Mouse (Mus musculus): ENCODE data around the gene Ckap2.

DNA sequence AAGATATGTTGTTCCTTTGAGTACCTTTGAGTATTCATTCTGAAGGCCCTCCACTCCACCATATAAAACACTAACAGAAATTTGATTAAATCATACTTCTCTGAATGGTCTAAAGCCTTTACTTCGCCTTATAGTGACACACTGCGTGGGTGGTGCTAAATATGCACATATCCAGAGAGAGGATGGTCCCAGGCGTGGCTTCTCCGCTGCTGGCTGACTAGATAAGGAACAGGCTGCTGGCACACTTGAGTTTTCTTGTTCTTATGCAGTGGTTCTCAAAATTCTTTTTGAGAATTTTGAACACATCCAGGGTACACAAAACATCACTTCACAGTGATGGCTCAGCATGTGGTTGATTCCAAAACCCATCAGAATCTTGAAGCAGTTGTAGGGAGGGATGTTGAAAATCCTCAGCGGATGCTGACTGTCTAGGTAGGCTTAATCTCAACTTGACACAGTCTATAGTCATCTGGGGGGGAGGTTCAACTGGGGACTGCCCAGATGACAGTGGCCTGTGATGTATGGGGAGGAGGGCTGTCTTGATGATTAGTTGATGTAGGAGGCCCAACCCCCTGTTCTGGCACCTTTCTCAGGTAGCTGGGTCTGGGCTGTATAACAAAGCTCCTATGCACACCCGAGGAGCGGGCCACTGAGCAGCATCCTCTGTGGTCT, 51.4 kb downstream of the Ckap2 start:
- TF ChIP-seq USF1 (IDR thresholded peaks at IDR 0.05; ENCODE audit: low read depth): no peak
- no peak for TF ChIP-seq POLR2A (IDR thresholded peaks at IDR 0.05; ENCODE audit: insufficient read length, low read depth)
- TF ChIP-seq POLR2AphosphoS2 (IDR thresholded peaks at IDR 0.05; ENCODE audit: insufficient read length, low read depth): no peak
- TF ChIP-seq MYOD1 (IDR thresholded peaks at IDR 0.05; ENCODE audit: control insufficient read depth in 1 of 3, insufficient read length in 2 of 3, low read depth in 2 of 3): no peak
- TF ChIP-seq E2F4 (IDR thresholded peaks at IDR 0.05; ENCODE audit: insufficient read depth): no peak
- no peak for TF ChIP-seq CEBPB (IDR thresholded peaks at IDR 0.05; ENCODE audit: insufficient read depth, poor library complexity, severe bottlenecking)
- TF ChIP-seq REST (IDR thresholded peaks at IDR 0.05; ENCODE audit: insufficient read depth, insufficient read length): no peak
- no peak for TF ChIP-seq TCF3 (IDR thresholded peaks at IDR 0.05; ENCODE audit: insufficient read length, low read depth)
- TF ChIP-seq SRF (IDR thresholded peaks at IDR 0.05; ENCODE audit: control insufficient read depth, insufficient read length, low read depth): no peak
- TF ChIP-seq MAX (IDR thresholded peaks at IDR 0.05; ENCODE audit: low read depth): no peak
- no peak for TF ChIP-seq MYOG (IDR thresholded peaks at IDR 0.05; ENCODE audit: control insufficient read depth in 1 of 3, insufficient read depth in 1 of 3, insufficient read length in 2 of 3, low read depth in 2 of 3)
